Mouse (Mus musculus) liver, embryonic 14.5 days (tissue): ENCODE data around the gene Sytl1. TPM values are rescaled to one million over a fixed set of nuclear protein-coding genes. Genes with fewer than 3 reads are reported as not detected.
A peak's percentile ranks its signal among the peaks of the same experiment; 100 is the strongest.

Experiments used
- ATAC-seq: fragments of 200-750 bp; cut with Nextera tagmentation; 2 replicates; pipeline ENCODE4 v1.8.0; 2017; ENCODE audit warnings: moderate number of reproducible peaks, mild to moderate bottlenecking, moderate library complexity; ENCODE audit not compliant: insufficient read depth
- DNase-seq, 3 experiments: peaks; one replicate each; pipeline ENCODE4 v3.0.0-alpha.2; 2012 to 2013; ENCODE audit warnings: low read depth in 3 of 3, low spot score in 3 of 3
- H3K27ac ChIP-seq: fragments of 300-500 bp; sonication (generic); 2 replicates; pipeline ENCODE4 v1.5.1; 2014; ENCODE audit warnings: moderate library complexity, mild to moderate bottlenecking, control low read depth, inconsistent platforms
- H3K27me3 ChIP-seq: fragments of 300-500 bp; sonication (generic); 2 replicates; pipeline ENCODE4 v1.6.1; 2014; ENCODE audit warnings: mild to moderate bottlenecking, low read length, moderate library complexity; ENCODE audit not compliant: control insufficient read depth, insufficient read depth
- H3K36me3 ChIP-seq: fragments of 300-500 bp; sonication (generic); replicated peaks from 2 replicates; pipeline ENCODE4 v1.6.1; 2014; ENCODE audit warnings: low read depth; ENCODE audit not compliant: control insufficient read depth, insufficient read depth
- H3K4me1 ChIP-seq, 2 experiments: fragments of 200-500 bp in 1 of 2; fragments of 300-500 bp in 1 of 2; sonication (generic) in 1 of 2; replicated peaks; 2 replicates each; pipeline ENCODE4 v1.6.1; 2012 to 2014; ENCODE audit warnings: antibody characterized with exemption in 1 of 2, inconsistent platforms in 1 of 2, low read length in 1 of 2; ENCODE audit not compliant: control insufficient read depth in 2 of 2, insufficient read depth in 2 of 2
- H3K4me2 ChIP-seq: fragments of 300-500 bp; sonication (generic); 2 replicates; pipeline ENCODE4 v1.6.1; 2014; ENCODE audit warnings: low read depth, mild to moderate bottlenecking, control low read depth, moderate library complexity
- H3K4me3 ChIP-seq, 2 experiments: fragments of 200-500 bp in 1 of 2; fragments of 300-500 bp in 1 of 2; sonication (generic) in 1 of 2; 2 replicates each; pipeline ENCODE4 v1.5.1; 2012 to 2014; ENCODE audit warnings: low read depth in 2 of 2, low read length in 2 of 2, mild to moderate bottlenecking in 2 of 2, control low read depth in 1 of 2, inconsistent platforms in 1 of 2, moderate library complexity in 1 of 2; ENCODE audit not compliant: insufficient read depth in 1 of 2
- H3K9ac ChIP-seq: fragments of 300-500 bp; sonication (generic); replicated peaks from 2 replicates; pipeline ENCODE4 v1.6.1; 2014; ENCODE audit warnings: mild to moderate bottlenecking, control low read depth, moderate library complexity
- H3K9me3 ChIP-seq: fragments of 300-500 bp; sonication (generic); 2 replicates; pipeline ENCODE4 v1.6.1; 2016; ENCODE audit warnings: low read length, mixed read lengths; ENCODE audit not compliant: control insufficient read depth
- CTCF ChIP-seq: IDR thresholded peaks from 2 replicates; pipeline ENCODE4 v1.5.1; 2016; ENCODE audit warnings: antibody characterized with exemption, low read depth, control low read depth
- EP300 ChIP-seq: IDR thresholded peaks from 2 replicates; pipeline ENCODE4 v1.6.1; 2016; ENCODE audit warnings: antibody characterized with exemption, low read depth
- WGBS: fragments of 180-500 bp; shearing (Covaris S2); extraction: QIAGEN DNeasy Blood & Tissue Kit; methylation state at CpG from one replicate; pipeline ENCODE4 v1.1.7; 2014; ENCODE audit not compliant: insufficient replicate concordance; 5-methylcytosine and 5-hydroxymethylcytosine counted together
- polyA plus RNA-seq, 2 experiments: library from polyadenylated mRNA; depleted of rRNA in 1 of 2; stranded (reverse) in 1 of 2; unstranded in 1 of 2; fragments of >200 nt; fragmentation: Nextera tagmentation in 1 of 2; extraction: Ambion mirVana in 1 of 2; gene quantifications; 2 replicates each; pipeline versions ENCODE4 v1.2.1 to v1.2.3; 2012 to 2014

Gene Sytl1
- polyA plus RNA-seq, 2 experiments = 0.48 to 0.52 TPM

- Histone ChIP-seq H3K4me2 (no peak overlapping the region), H3K9ac (no peak overlapping the region), H3K4me3 (no peak overlapping the region), H3K4me1 (no peaks in the 10 kb centered on the region), H3K9me3 (no peaks in the 10 kb centered on the region), H3K36me3 (no peaks in the 10 kb centered on the region), H3K27ac (no peak overlapping the region), H3K27me3 (peaks cover 22% of the 10 kb centered on the region)
- ATAC-seq (no peak), DNase-seq (no peak)
- WGBS = 53% methylated on average over 3 of the region's 3 CpGs
- TF ChIP-seq CTCF = no peak
- no peak for TF ChIP-seq EP300
Observed at GRCm38 (mm10) chr4:133218745-133219144, 44.2 kb downstream of the Sytl1 start.

DNA sequence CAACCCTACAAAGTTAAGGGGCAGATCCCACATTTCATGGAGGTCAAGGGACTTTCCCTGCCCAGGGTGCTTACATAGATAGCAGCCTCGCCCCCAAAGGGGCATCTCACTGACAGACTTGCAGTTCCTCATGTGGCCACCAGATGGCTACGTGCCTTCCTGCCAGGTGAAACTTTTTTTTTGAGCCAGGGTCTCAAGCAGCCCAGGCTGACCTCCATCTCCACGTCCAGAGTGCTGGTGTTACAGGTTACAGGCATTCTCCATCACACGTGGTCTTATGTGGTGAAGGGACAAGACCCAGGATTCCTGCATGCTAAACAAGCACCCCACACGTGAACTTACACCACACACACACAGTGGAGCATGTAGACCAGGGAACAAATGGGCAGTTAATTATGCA, 45.3 kb downstream of the Sytl1 start:
- no peak overlapping the region for H3K9ac ChIP-seq
- no peak overlapping the region for H3K4me3 ChIP-seq
- peaks cover 33% of the 10 kb centered on the region for H3K27me3 ChIP-seq
- H3K27ac ChIP-seq = no peak overlapping the region
- no peak for DNase-seq
- WGBS = 5% methylated on average over 5 of the region's 5 CpGs
- TF ChIP-seq EP300 (no peak), CTCF (peak; percentile 99)
- ATAC-seq = no peak
- H3K4me2 ChIP-seq = no peak overlapping the region
- peaks cover 0 to 4% of the 10 kb centered on the region in 2 experiments; a peak in 2 of 4 replicates for H3K4me1 ChIP-seq
- H3K9me3 ChIP-seq = no peaks in the 10 kb centered on the region
- no peaks in the 10 kb centered on the region for H3K36me3 ChIP-seq

GRCm38 (mm10) chr4:133213661-133214060, 49.3 kb downstream of the Sytl1 start:
- no peak for TF ChIP-seq CTCF
- TF ChIP-seq EP300 = no peak
- Histone ChIP-seq H3K27ac (no peak overlapping the region), H3K27me3 (peaks cover 35% of the 10 kb centered on the region), H3K36me3 (no peaks in the 10 kb centered on the region), H3K4me2 (no peak overlapping the region), H3K9ac (no peak overlapping the region), H3K4me1 (peaks cover 0 to 5% of the 10 kb centered on the region in 2 experiments; a peak in 2 of 4 replicates), H3K4me3 (no peak overlapping the region), H3K9me3 (no peaks in the 10 kb centered on the region)
- WGBS = 31% methylated on average over 10 of the region's 10 CpGs
- DNase-seq (no peak), ATAC-seq (no peak)

- no peak for DNase-seq
- H3K27ac ChIP-seq = no peak overlapping the region
- H3K4me1 ChIP-seq = peaks cover 0 to 5% of the 10 kb centered on the region in 2 experiments; a peak in 2 of 4 replicates
- no peak overlapping the region for H3K9ac ChIP-seq
- no peak overlapping the region for H3K4me3 ChIP-seq
- 0 out of 2 replicates have a peak overlapping the region, but pooled peaks have one; percentile 12 for H3K4me2 ChIP-seq
- WGBS = 6% methylated on average over 9 of the region's 9 CpGs
- H3K36me3 ChIP-seq = no peaks in the 10 kb centered on the region
- H3K9me3 ChIP-seq = no peaks in the 10 kb centered on the region
- no peak for TF ChIP-seq EP300
- TF ChIP-seq CTCF = no peak
- no peak for ATAC-seq
- H3K27me3 ChIP-seq = peaks cover 35% of the 10 kb centered on the region
Observed at GRCm38 (mm10) chr4:133213268-133213590, 49.7 kb downstream of the Sytl1 start.

DNA sequence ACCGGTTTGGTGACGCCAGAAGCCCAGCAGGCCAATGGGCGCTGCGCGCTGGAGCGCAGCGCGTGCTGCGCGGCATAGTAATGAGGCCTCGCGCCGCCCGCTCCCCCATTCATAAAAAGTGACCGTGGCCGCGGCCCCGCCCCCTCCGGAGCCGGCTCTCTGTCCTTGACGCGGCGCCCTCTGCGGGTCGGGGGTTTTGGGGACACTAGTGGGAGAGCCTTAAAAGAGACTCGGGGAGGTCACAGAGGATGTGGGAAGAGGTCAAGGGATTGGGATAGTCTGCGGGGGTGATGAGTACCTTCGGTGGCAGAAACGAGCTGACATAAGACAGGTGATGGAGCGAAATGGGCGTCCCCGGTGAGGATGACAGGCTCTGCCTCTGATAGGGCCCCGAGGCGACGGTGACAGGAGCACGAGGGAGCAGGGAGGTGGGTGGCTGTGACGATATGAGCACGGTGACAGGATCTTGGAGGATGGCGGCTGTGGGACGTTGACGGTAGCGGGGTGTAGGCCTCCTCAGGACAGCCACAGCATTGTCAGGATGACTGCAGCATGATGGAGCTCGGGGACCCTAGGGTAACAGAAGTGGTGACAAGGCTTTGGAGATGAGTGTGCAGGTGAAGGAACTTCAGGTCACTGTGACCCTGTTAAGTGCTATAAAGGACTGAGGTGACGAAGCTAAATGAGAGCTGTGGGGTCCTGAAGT, 50.2 kb downstream of the Sytl1 start:
- DNase-seq (peak; percentile 51 to 53 (median 52)), ATAC-seq (peak; percentile 80)
- Histone ChIP-seq H3K27me3 (peaks cover 35% of the 10 kb centered on the region), H3K4me3 (peak overlapping the region in 1 of 2 experiments; percentile 54; a peak in 2 of 4 replicates), H3K4me2 (peak overlapping the region; percentile 77), H3K9ac (no peak overlapping the region), H3K27ac (no peak overlapping the region), H3K4me1 (peaks cover 0 to 5% of the 10 kb centered on the region in 2 experiments; a peak in 2 of 4 replicates), H3K36me3 (no peaks in the 10 kb centered on the region), H3K9me3 (no peaks in the 10 kb centered on the region)
- WGBS = 3% methylated on average over 44 of the region's 44 CpGs
- TF ChIP-seq CTCF (peak; percentile 22; the same call in 1 of the 2 replicates), EP300 (no peak)
